Mouse (Mus musculus) lung, postnatal 10 days (tissue): ENCODE results near the gene Bbox1.
A peak's percentile ranks its signal among the peaks of the same experiment; 100 is the strongest.

ENCODE experiments used
- DNase-seq: peaks from one replicate; pipeline ENCODE4 v3.0.0; 2021

Bbox1 gene

GRCm38 (mm10) chr2:110269281-110269680, 45.1 kb downstream of the Bbox1 start:
- peak; percentile 66 for DNase-seq

- DNase-seq, result no peak
Measured at GRCm38 (mm10) chr2:110232252-110232651, 82.1 kb downstream of the Bbox1 start.

GRCm38 (mm10) chr2:110230753-110231152, 83.6 kb downstream of the Bbox1 start:
- no peak for DNase-seq

- peak; percentile 82 for DNase-seq
Measured at GRCm38 (mm10) chr2:110229143-110230087, 84.9 kb downstream of the Bbox1 start.

- no peak for DNase-seq
Measured at GRCm38 (mm10) chr2:110226421-110226820, 87.9 kb downstream of the Bbox1 start.

GRCm38 (mm10) chr2:110225969-110226368, 88.4 kb downstream of the Bbox1 start:
- no peak for DNase-seq

- DNase-seq, result no peak
Measured at GRCm38 (mm10) chr2:110222793-110223192, 91.6 kb downstream of the Bbox1 start.

GRCm38 (mm10) chr2:110220492-110220891, 93.9 kb downstream of the Bbox1 start:
- no peak for DNase-seq

- DNase-seq, result no peak
Measured at GRCm38 (mm10) chr2:110215685-110216058, 98.7 kb downstream of the Bbox1 start.

- no peak for DNase-seq
Measured at GRCm38 (mm10) chr2:110214991-110215684, 99.2 kb downstream of the Bbox1 start.

GRCm38 (mm10) chr2:110214278-110214677, 100.1 kb downstream of the Bbox1 start:
- no peak for DNase-seq
